Mouse (Mus musculus) embryonic fibroblast, embryonic 13.5 days (primary cell): Measurements from ENCODE around the gene Lipt1.

Experiments
- CTCF ChIP-seq: IDR thresholded peaks from 2 replicates; pipeline ENCODE4 v1.5.1; 2011; ENCODE audit warnings: mild to moderate bottlenecking, control low read depth, low read length, moderate library complexity, borderline replicate concordance; ENCODE audit not compliant: insufficient read depth
- POLR2A ChIP-seq: IDR thresholded peaks from 2 replicates; pipeline ENCODE4 v1.6.1; 2011; ENCODE audit warnings: low read depth, mild to moderate bottlenecking, control low read depth, low read length, moderate library complexity

DNA sequence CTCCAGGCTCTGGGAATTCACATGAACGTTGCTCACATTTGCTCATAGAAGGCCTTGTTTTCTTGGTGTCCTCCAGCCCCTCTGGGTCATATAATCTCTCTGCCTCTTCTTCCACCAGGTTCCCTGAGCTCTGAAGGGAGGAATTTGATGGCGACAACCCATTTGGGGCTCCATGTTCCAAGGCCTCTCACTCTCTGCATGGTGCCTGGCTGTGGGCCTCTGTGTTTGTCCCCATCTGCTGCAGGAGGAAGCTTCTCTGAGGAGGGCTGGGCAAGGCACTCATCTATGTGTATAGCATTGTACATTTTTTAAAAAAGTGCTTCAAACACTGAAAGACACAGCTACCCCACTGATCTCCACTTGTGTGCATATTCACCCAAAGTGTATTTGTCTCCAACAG, 39.9 kb upstream of the Lipt1 start:
- TF ChIP-seq POLR2A (no peak), CTCF (no peak)
